Mouse (Mus musculus) CH12F3 (cell line): ENCODE results near the gene Hnrnpd.

ENCODE experiments used
- in situ Hi-C: fragments of 300-500 bp; cut with MboI; formaldehyde crosslinking; loops from 2 replicates; pipeline ENCODE4 v1.14.3; 2020; ENCODE audit warnings: low sequenced_read_pairs

Hnrnpd gene

GRCm38 (mm10) chr5:99959960-99960359 lies 18.8 kb downstream of the Hnrnpd start:
- in situ Hi-C loops = no loop called here

DNA sequence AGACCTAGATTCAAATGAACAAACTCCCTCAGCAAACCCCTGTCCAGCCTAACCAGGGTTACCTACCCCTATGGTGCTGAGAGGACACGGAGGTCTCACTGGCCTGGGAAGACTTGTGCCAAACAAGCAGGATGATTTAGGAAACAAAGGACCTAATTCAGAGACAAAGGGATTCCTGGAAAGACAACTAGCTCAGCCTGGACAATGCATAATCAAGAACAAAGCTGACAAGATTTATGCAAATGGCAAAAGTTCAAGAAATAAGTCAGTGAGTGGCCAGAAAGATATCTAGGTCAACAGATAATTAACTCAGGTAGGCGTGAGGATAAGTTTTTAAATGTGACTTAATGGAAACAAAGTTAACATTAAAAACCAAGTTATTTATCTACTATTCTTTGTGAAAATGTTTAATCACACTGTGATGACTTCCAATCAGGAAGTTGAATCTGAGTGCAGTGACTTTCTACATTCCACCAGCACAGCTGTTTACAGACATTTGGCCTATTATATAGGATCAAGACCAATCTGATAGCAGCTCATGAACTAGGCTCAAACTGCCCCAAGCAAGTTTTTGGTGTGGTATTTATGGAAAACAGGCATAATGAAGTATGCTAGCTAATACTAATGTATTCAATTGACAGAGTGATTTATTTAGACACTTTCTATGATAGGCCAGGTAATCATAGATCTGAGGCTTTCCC lies 19.4 kb downstream of the Hnrnpd start:
- in situ Hi-C loops = no loop called here

DNA sequence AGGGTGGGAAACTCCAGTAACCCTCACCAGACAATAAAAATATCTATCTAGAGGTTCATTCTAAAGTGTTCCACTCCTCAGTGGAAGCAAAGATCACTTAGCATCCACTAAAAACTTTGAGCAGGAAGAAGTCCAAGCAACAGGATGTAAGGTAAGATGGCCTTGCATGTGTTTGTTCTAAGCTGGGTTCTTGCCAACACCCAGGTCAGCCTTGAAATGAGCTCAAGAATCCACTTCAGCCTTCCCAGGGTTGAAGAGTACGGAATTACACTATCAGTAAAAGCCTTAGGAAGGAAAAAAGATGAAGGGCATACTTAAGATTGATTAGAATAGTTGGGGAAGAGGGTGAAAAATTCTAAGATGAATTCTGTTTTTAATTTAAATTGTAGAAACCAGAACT lies 20.1 kb downstream of the Hnrnpd start:
- in situ Hi-C loops = no loop called here

DNA sequence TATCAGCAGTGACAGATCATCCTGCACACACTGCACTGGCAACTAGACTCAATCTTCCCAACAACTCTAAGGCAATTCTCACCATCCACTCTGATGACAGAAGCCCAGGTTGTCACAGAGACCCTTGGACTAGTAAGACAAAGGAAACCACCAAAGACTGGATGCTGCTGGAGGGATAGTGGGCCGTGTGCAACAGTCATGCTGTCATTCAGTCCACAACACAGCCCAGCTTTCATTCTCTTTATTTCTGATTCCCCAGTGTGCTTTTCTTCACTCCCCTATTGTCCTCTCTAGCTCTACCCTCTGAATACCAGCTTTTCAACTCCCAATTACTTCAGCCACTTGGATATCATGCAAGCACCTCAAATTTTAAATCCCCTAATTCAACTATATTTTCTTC lies 24.9 kb downstream of the Hnrnpd start:
- in situ Hi-C loops = no loop called here

GRCm38 (mm10) chr5:99952513-99952912 lies 26.2 kb downstream of the Hnrnpd start:
- in situ Hi-C loops = no loop called here

DNA sequence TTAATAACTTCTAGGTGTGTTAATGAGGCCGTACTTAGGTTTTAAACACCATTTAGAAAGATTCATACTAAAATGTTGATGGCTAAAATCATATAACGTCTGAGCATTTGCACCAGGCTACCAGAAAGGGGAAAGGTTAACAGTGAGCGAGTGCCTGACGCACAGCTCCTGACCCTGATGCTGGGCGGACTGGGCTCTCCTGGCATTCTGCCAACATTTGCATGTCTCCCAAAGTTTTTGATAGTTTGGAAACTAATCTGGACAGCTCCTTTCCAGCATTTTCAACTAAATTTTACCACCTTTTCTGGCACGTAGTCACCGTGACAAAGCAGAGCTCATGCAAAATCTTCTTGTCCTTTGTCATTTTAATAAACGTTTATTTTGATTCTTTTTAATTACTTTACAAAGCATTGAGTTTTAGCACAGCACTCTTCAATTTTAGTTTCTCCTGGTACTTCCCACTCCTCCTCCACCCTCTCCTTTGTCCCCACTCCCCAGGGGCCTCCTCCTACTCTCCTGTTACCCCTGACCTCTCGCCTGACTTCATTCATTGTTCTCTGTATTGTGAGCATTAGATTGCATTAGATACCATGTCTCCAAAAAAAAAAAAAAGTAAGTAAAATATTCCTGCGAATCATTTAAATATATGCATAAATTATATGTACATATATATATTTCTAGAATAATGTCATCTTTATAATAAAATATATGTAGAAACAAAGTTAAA lies 36.8 kb downstream of the Hnrnpd start:
- in situ Hi-C loops = no loop called here

DNA sequence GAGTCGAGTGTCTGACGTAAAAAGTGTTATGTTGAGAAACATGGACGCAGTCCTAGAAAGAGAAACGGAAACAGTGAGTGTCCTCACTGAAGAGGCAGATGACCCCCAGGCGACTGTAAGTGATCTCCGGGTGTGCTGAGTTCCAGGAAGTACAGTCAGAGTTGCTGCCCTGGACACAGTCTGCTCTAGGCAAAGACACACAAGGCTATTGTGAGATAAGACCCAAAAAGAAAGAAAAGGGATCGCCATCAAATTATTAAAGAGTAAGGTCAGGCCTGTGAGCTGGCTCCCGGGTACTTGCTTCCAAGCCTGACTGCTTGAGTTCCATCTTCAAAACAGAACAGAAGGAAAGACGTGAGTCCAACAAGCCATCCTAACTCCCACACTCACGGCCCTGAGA lies 37.5 kb downstream of the Hnrnpd start:
- in situ Hi-C loops = no loop called here

GRCm38 (mm10) chr5:99939440-99939839 lies 39.3 kb downstream of the Hnrnpd start:
- in situ Hi-C loops = no loop called here

DNA sequence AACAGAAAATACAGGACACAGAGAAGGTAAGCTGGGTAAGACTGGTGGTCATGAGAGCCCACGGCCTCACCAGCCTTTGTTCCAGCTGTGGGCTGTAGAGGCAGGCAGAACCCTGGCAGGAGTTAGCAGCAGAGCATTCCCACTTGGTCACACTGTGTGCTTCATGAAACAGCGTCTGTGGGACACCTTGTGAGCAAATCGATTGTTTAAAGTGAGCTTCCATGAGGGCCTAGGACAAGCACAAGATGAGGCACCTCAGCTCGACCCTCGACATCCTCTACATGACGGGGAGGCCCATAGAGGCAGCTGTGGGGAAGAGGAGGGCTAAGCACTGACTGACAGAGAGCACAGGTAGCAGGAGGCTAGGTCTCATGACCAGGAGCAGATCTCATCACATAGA lies 46.8 kb downstream of the Hnrnpd start:
- in situ Hi-C loops = no loop called here

DNA sequence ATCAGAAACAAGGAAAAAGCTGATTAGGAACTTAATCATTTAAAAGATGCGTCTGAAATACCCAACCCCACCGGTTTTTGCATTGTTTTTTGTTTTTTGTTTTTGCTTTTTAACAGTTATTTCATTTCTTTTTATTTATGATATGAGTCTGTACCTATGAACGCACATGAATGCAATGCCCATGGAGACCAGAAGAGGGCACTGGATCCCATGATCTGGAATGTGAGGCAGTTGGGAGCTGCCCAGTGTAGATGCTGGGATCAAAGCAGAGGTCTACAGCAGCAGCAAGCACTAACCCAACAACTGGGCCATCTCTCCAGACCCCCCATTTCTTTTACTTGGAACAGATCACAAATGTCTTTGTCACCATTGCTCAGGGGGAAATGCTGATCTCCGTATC lies 50.8 kb downstream of the Hnrnpd start:
- in situ Hi-C loops = no loop called here

GRCm38 (mm10) chr5:99922033-99922432 lies 56.7 kb downstream of the Hnrnpd start:
- in situ Hi-C loops = no loop called here

- in situ Hi-C loops = no loop called here
Observed at GRCm38 (mm10) chr5:99915494-99915893, 63.2 kb downstream of the Hnrnpd start.

- in situ Hi-C loops = no loop called here
Observed at GRCm38 (mm10) chr5:99906181-99906956, 72.4 kb downstream of the Hnrnpd start, which contains the start of gene Vamp9. Gene Vamp9, plus strand, starts transcription at chr5:99906254.
